Mouse (Mus musculus) intestine, embryonic 14.5 days (tissue): ENCODE measurements around the gene Tifa. TPM values are rescaled to one million over a fixed set of nuclear protein-coding genes. Genes with fewer than 3 reads are reported as not detected.

ENCODE experiments used
- ATAC-seq: fragments of 200-750 bp; cut with Nextera tagmentation; replicated peaks from 2 replicates; pipeline ENCODE4 v1.8.0; 2017; ENCODE audit warnings: low read depth, moderate number of reproducible peaks, moderate TSS enrichment, moderate library complexity; ENCODE audit not compliant: low FRiP score, low TSS enrichment
- DNase-seq: peaks from one replicate; pipeline ENCODE4 v3.0.0-alpha.2; 2018; ENCODE audit warnings: low spot score
- H3K27ac ChIP-seq: fragments of 300-500 bp; sonication (generic); 2 replicates; pipeline ENCODE4 v1.5.1; 2014; ENCODE audit warnings: low read depth, mild to moderate bottlenecking, control low read depth
- H3K27me3 ChIP-seq: fragments of 300-500 bp; sonication (generic); replicated peaks from 2 replicates; pipeline ENCODE4 v1.6.1; 2014; ENCODE audit warnings: low read length, control low read depth; ENCODE audit not compliant: control insufficient read depth, insufficient read depth
- H3K36me3 ChIP-seq: fragments of 300-500 bp; sonication (generic); 2 replicates; pipeline ENCODE4 v1.6.1; 2014; ENCODE audit warnings: low read length, control low read depth; ENCODE audit not compliant: control insufficient read depth, insufficient read depth
- H3K4me1 ChIP-seq: fragments of 300-500 bp; sonication (generic); replicated peaks from 2 replicates; pipeline ENCODE4 v1.6.1; 2014; ENCODE audit warnings: low read length, control low read depth, mixed read lengths; ENCODE audit not compliant: control insufficient read depth, insufficient read depth
- H3K4me2 ChIP-seq: fragments of 300-500 bp; sonication (generic); 2 replicates; pipeline ENCODE4 v1.6.1; 2014; ENCODE audit warnings: low read length
- H3K4me3 ChIP-seq: fragments of 300-500 bp; sonication (generic); 2 replicates; pipeline ENCODE4 v1.5.1; 2014; ENCODE audit warnings: low read depth, low read length, control low read depth, mixed read lengths
- H3K9ac ChIP-seq: fragments of 300-500 bp; sonication (generic); 2 replicates; pipeline ENCODE4 v1.6.1; 2014; ENCODE audit warnings: mild to moderate bottlenecking, low read length
- H3K9me3 ChIP-seq: fragments of 300-500 bp; sonication (generic); 2 replicates; pipeline ENCODE4 v1.6.1; 2016; ENCODE audit warnings: low read length, control low read depth; ENCODE audit not compliant: control insufficient read depth
- WGBS: fragments of 180-500 bp; shearing (Covaris S2); extraction: QIAGEN DNeasy Blood & Tissue Kit; methylation state at CpG from one replicate; pipeline ENCODE4 v1.1.7; 2014; 5-methylcytosine and 5-hydroxymethylcytosine counted together
- polyA plus RNA-seq: library from polyadenylated mRNA; unstranded; fragments of >200 nt; fragmentation: Nextera tagmentation; extraction: Ambion mirVana; gene quantifications from 2 replicates; pipeline ENCODE4 v1.2.1, GENCODE M21; 2014

Gene Tifa
- 14.0 and 18.1 TPM in 2 replicates for polyA plus RNA-seq

GRCm38 (mm10) chr3:127789500-127790191 lies at the start of gene Tifa:
TSS of gene Tifa (plus strand) at chr3:127789805.
- peak within 1 kb of the TSS; percentile 56 for H3K4me3 ChIP-seq
- ATAC-seq: peak; percentile 46; the same call in 1 of the 2 replicates
- no peaks in the 10 kb centered on the region for H3K36me3 ChIP-seq
- WGBS: under 1% methylated on average over 40 of the region's 44 CpGs
- H3K4me1 ChIP-seq: peaks cover 10% of the 10 kb centered on the region
- H3K27me3 ChIP-seq: peaks cover 18% of the 10 kb centered on the region; the same call in 1 of the 2 replicates
- peak within 1 kb of the TSS; percentile 96 for H3K4me2 ChIP-seq
- H3K9ac ChIP-seq: peak within 1 kb of the TSS; percentile 54
- H3K27ac ChIP-seq: 0 out of 2 replicates have a peak within 1 kb of the TSS, but pooled peaks have one; percentile 8
- DNase-seq: peak; percentile 80
- H3K9me3 ChIP-seq: no peaks in the 10 kb centered on the region

- ATAC-seq (no peak), DNase-seq (no peak)
- Histone ChIP-seq H3K9ac (no peak overlapping the region), H3K9me3 (0 out of 2 replicates have a peak, but pooled peaks cover 3% of the 10 kb centered on the region), H3K27me3 (peaks cover 18% of the 10 kb centered on the region), H3K36me3 (no peaks in the 10 kb centered on the region), H3K4me1 (no peaks in the 10 kb centered on the region), H3K4me3 (no peak overlapping the region), H3K27ac (no peak overlapping the region), H3K4me2 (no peak overlapping the region)
- whole genome bisulfite sequencing: 94% methylated on average over 3 of the region's 3 CpGs
Observed at GRCm38 (mm10) chr3:127741473-127741872, 48.1 kb upstream of the Tifa start.

GRCm38 (mm10) chr3:127743614-127744365 lies 45.8 kb upstream of the Tifa start:
- ATAC-seq (no peak), DNase-seq (no peak)

GRCm38 (mm10) chr3:127745504-127745903 lies 44.1 kb upstream of the Tifa start:
- no peaks in the 10 kb centered on the region for H3K4me1 ChIP-seq
- no peak for ATAC-seq
- 0 out of 2 replicates have a peak, but pooled peaks cover 3% of the 10 kb centered on the region for H3K9me3 ChIP-seq
- H3K27ac ChIP-seq: no peak overlapping the region
- no peak overlapping the region for H3K4me3 ChIP-seq
- WGBS: 21% methylated on average over 6 of the region's 6 CpGs
- no peak overlapping the region for H3K9ac ChIP-seq
- no peak for DNase-seq
- H3K27me3 ChIP-seq: peaks cover 57% of the 10 kb centered on the region
- H3K36me3 ChIP-seq: no peaks in the 10 kb centered on the region
- no peak overlapping the region for H3K4me2 ChIP-seq

More at GRCm38 (mm10) chr3:127743614-127744365, 45.8 kb upstream of the Tifa start:
- Histone ChIP-seq H3K4me2 (no peak overlapping the region), H3K4me3 (no peak overlapping the region), H3K27me3 (peaks cover 40% of the 10 kb centered on the region), H3K9me3 (0 out of 2 replicates have a peak, but pooled peaks cover 3% of the 10 kb centered on the region), H3K36me3 (no peaks in the 10 kb centered on the region), H3K27ac (no peak overlapping the region), H3K9ac (no peak overlapping the region), H3K4me1 (no peaks in the 10 kb centered on the region)
- WGBS: 76% methylated on average over 14 of the region's 14 CpGs

GRCm38 (mm10) chr3:127745911-127746640 lies 43.5 kb upstream of the Tifa start:
- Histone ChIP-seq H3K4me1 (no peaks in the 10 kb centered on the region), H3K9me3 (0 out of 2 replicates have a peak, but pooled peaks cover 3% of the 10 kb centered on the region), H3K4me2 (no peak overlapping the region), H3K4me3 (no peak overlapping the region), H3K27me3 (peaks cover 62% of the 10 kb centered on the region), H3K27ac (no peak overlapping the region), H3K36me3 (no peaks in the 10 kb centered on the region), H3K9ac (no peak overlapping the region)
- DNase-seq (no peak), ATAC-seq (no peak)
- WGBS: 12% methylated on average over 16 of the region's 16 CpGs

- H3K4me1 ChIP-seq: no peaks in the 10 kb centered on the region
- H3K9me3 ChIP-seq: no peaks in the 10 kb centered on the region
- no peak overlapping the region for H3K27ac ChIP-seq
- no peaks in the 10 kb centered on the region for H3K36me3 ChIP-seq
- peaks cover 62% of the 10 kb centered on the region for H3K27me3 ChIP-seq
- no peak overlapping the region for H3K4me2 ChIP-seq
- ATAC-seq: no peak
- H3K9ac ChIP-seq: no peak overlapping the region
- no peak for DNase-seq
- WGBS: 58% methylated on average over 4 of the region's 4 CpGs
- H3K4me3 ChIP-seq: no peak overlapping the region
Observed at GRCm38 (mm10) chr3:127748644-127749043, 41.0 kb upstream of the Tifa start.

GRCm38 (mm10) chr3:127749266-127749665 lies 40.3 kb upstream of the Tifa start:
- Histone ChIP-seq H3K9me3 (no peaks in the 10 kb centered on the region), H3K4me1 (no peaks in the 10 kb centered on the region), H3K27me3 (peaks cover 62% of the 10 kb centered on the region), H3K36me3 (no peaks in the 10 kb centered on the region), H3K4me3 (no peak overlapping the region), H3K27ac (no peak overlapping the region), H3K4me2 (no peak overlapping the region), H3K9ac (no peak overlapping the region)
- DNase-seq (no peak), ATAC-seq (no peak)
- 28% methylated on average over 9 of the region's 9 CpGs for WGBS

GRCm38 (mm10) chr3:127749981-127750562 lies 39.5 kb upstream of the Tifa start:
- no peak for ATAC-seq
- no peak overlapping the region for H3K4me3 ChIP-seq

More at GRCm38 (mm10) chr3:127749981-127750562, 39.5 kb upstream of the Tifa start:
- Histone ChIP-seq H3K27me3 (peaks cover 58% of the 10 kb centered on the region), H3K4me1 (no peaks in the 10 kb centered on the region), H3K36me3 (no peaks in the 10 kb centered on the region), H3K27ac (no peak overlapping the region), H3K9me3 (no peaks in the 10 kb centered on the region), H3K4me2 (peak overlapping the region; percentile 28; the same call in 1 of the 2 replicates), H3K9ac (no peak overlapping the region)
- DNase-seq: no peak
- WGBS: 23% methylated on average over 12 of the region's 12 CpGs
